Mouse (Mus musculus): ENCODE results near the gene Lrrc26. TPM values are rescaled to one million over a fixed set of nuclear protein-coding genes. Genes with fewer than 3 reads are reported as not detected.
"Not testable (repeated sequence)": the region's sequence is repeated elsewhere in the genome, so short reads cannot be mapped to it uniquely, and the experiment has no call there.

Gene Lrrc26
- total RNA-seq (2021): not detected
- long read RNA-seq, experiment 1: 0 reads
- long read RNA-seq, experiment 2: 0 reads

DNA sequence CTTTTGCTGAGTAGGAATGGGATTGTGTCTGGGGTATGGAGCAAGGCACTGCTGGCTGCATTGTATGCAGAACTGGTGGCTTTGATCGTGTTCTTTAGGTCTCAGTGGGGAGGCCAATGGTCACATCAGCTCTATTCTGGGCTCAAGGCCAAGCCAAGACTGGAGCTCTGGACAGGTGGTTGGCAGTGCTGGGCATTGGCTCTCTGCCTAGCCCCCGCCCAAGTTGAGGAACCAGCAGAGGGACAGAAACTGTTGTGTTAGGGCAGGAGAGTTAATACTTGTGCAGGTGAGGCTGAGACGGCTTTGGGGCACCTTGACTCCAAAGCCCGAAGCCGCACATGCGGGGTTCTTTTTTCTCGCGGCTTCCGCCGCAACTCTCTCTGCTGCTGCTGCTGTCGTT is at the start of gene Lrrc26:
Gene Lrrc26 (plus strand): TSS at position 265 of the 400 bp plus-strand sequence.
- DNase-seq: peak; percentile 70
- TF ChIP-seq CTCF (IDR thresholded peaks at IDR 0.05): no peak
- peak within 1 kb of the TSS; percentile 66 for H3K4me3 ChIP-seq

DNA sequence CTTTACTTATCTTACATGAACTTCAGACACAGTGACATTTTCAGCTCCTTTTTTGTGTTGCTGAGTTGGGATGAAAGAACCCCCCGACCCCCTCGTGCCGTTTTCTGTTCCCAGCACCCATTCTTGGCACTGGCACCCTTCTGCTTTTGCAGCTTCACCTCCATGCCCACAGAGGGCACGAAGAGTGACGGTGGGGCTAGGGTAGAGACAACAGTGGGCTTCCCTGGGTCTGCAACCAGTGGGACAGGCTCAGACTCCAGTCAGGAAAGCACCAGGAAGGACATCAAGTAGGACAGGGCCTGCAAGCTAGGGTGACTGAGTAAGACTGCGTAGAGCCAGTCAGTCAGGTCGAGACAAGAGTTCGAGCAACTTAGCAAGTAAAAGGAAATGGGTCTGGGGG is 49.4 kb upstream of the Lrrc26 start:
- Histone ChIP-seq H3K4me3 (peak overlapping the region; percentile 65), H3K27ac (peak overlapping the region; percentile 71)
- no peak for TF ChIP-seq CTCF (IDR thresholded peaks at IDR 0.05)
- intact Hi-C loops (cut with DNase I): no loop called here
- DNase-seq: no peak

More for the DNA sequence above, at the start of gene Lrrc26:
- intact Hi-C loops (cut with DNase I): loop anchor here (5.0 kb wide), 2 partner anchors 62 to 162 kb away; no protein-coding TSS in a partner anchor
- peak within 1 kb of the TSS; percentile 48; the same call in 1 of the 2 replicates for H3K27ac ChIP-seq

DNA sequence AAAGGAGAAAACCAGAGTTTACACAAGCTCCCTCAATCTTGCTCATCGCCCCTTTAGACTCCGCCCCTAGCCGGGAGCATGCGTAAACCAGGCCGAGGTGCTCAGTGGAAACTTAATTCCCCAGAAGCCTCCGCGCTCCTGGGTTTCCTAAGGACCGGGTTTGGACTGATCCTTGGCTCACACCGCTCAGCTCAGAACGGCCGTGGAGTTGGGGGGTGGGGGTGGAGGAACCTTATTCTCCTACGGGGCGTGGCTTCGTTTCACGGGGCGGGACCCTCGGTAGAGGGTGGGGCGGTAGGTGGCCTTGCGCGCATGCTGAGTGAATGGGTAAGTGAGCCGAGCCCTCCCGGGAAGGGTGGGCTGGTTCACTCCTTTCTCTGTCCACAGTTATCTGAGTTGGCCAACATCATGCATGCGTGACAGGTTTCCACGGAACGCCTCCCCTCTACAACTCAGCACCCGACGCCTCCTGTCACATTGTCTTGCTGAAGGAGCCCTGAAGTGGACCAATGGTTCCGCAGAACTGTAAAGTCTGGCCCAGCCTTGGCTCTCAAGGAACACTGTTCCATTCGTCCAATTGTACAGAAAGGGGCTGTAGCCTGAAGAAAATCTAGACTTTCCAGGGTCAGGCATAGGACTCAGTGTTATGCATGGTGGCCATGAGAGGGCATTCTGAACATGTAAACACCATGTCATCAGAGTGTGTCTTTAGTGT is 48.8 kb upstream of the Lrrc26 start:
- no peak for TF ChIP-seq CTCF (IDR thresholded peaks at IDR 0.05)

DNA sequence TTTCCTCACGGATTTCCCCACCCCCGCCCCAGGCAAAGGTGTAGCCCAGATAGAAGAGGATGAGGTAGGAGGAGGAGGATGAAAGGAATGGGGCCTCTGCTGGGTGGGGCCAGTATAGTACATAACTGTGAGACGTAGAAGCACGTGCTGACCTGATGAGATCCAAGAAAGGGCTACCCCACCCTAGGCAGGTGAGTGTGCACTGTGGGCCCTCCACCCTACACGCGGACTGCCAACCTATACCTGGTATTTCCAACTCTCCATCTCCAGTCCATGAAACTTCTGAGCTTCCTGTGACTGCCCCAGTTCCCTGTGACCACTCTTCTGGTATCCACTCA is 48.3 kb upstream of the Lrrc26 start:
- DNase-seq: no peak
- no peak for TF ChIP-seq CTCF (IDR thresholded peaks at IDR 0.05)
- intact Hi-C loops (cut with DNase I): no loop called here
- Histone ChIP-seq H3K4me3 (peak overlapping the region; percentile 65), H3K27ac (no peak overlapping the region)

More for the DNA sequence above, 48.8 kb upstream of the Lrrc26 start:
- Histone ChIP-seq H3K4me3 (peak overlapping the region; percentile 65), H3K27ac (peak overlapping the region; percentile 71)
- peak; percentile 80 for DNase-seq
- intact Hi-C loops (cut with DNase I): no loop called here

DNA sequence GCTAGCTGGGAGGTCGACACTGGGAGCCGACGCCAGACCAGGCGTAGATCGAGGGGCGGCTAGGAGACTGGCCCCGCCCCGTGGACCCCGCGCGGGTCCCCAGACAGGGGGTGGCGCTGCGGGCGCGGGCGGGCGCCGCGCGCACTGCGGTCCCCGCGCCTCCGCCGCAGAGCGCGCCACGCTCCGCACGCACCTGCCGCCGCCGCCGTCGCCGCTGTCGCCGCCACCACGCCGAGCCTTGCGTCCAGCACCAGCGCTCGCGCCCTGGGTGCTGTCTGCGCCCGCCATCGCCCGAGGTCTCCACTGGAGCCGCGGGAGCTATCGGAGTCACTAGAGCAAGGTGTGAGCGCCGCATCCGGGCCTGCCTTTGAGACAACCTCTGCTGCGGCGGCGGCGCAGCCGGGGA is 47.6 kb upstream of the Lrrc26 start, which contains the start of the genes Rnf208 and Cysrt1:
Gene Rnf208 (plus strand): TSS at position 155 of the 406 bp plus-strand sequence.
Gene Cysrt1 (minus strand): TSS at position 352 of the 406 bp plus-strand sequence.
- Histone ChIP-seq H3K4me3 (peak within 1 kb of the TSS; percentile 65), H3K27ac (peak within 1 kb of the TSS; percentile 71)
- intact Hi-C loops (cut with DNase I): no loop called here
- DNase-seq: no peak
- no peak for TF ChIP-seq CTCF (IDR thresholded peaks at IDR 0.05)

DNA sequence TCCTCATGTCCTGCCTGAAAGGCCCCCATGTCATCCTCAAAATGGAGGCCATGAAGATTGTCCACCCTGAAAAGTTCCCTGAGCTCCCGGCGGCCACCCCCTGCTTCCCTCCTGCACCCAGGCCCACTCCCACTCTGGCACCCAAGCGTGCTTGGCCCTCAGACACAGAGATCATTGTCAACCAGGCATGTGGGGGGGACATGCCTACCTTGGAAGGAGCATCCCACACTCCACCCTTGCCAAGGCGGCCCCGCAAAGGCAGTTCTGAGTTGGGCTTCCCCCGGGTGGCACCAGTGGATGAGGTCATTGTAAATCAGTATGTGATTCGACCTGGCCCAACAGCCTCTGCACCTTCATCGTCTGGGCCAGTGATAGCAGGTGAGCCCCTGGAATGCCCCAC is 46.4 kb upstream of the Lrrc26 start:
- Histone ChIP-seq H3K4me3 (no peak overlapping the region), H3K27ac (no peak overlapping the region)
- TF ChIP-seq CTCF (IDR thresholded peaks at IDR 0.05): no peak
- DNase-seq: no peak
- intact Hi-C loops (cut with DNase I): no loop called here

DNA sequence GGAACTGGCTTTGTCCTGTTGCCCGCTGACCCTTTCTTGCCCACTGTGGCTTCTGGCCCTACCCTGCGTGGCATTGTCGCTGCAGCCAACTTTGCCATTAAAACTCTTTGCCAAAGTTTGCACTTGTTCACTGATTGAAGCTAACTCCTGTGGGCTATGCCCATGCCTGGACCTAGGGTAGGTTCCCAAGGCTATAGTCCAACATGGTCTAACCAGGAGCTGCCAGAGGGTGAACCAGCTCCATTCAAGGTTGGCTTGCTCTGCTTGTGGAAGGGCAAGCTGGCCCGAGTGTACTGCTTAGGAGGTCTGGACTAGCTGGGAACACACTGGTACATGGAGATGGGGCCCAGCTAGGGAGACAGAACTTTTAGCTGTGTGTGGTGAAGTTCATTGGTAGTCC is 45.6 kb upstream of the Lrrc26 start:
- no peak for DNase-seq
- intact Hi-C loops (cut with DNase I): no loop called here
- TF ChIP-seq CTCF (IDR thresholded peaks at IDR 0.05): no peak
- H3K4me3 ChIP-seq: no peak overlapping the region
- H3K27ac ChIP-seq: no peak overlapping the region

DNA sequence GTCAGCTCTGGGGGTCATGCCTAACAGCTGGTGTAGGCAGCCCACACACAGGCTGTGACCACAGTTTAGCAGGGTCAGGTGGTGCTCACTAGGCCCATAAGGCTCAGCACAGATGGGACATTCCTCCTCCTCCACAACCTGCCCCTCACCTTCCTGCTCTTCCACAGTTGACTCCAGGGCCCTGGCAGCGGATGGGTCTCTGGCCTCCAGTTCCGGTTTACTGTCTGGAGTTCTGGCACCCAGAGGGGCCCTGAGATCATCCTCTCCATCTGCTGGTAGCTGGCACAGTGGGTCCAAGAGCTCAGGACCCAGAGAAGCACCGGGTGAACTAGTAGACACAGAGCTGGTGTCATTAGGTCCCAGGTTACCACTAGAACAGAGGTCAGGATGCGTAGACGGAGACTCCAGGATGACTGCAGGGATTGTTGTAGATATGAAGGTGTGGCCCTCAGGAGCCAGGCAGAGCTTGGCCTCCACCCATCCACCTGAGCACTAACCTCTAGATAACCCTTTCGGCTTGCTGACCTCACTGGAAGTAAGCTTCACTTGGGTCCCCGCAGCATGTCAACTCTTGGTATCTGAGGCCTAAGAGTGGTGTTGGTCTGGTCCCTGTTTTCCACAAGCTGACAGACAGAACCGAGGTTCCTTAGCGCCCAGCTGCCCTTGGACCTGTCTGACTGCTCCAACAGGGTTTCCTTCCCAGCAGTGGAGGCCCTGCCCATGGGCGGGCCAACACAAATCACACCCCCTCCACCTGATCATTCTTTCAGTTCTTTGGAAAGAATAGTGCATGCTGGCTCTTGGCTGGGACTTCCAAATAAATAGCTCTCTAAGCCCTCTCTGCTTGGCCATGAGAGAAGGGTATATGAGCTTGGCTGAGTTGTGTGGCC is 43.3 kb upstream of the Lrrc26 start, which contains the start of gene AL732309.1:
Gene AL732309.1 (minus strand): TSS at position 681 of the 890 bp plus-strand sequence.
- no peak for DNase-seq
- intact Hi-C loops (cut with DNase I): no loop called here
- TF ChIP-seq CTCF (IDR thresholded peaks at IDR 0.05): no peak
- Histone ChIP-seq H3K4me3 (no peak within 1 kb of the TSS), H3K27ac (no peak within 1 kb of the TSS)

DNA sequence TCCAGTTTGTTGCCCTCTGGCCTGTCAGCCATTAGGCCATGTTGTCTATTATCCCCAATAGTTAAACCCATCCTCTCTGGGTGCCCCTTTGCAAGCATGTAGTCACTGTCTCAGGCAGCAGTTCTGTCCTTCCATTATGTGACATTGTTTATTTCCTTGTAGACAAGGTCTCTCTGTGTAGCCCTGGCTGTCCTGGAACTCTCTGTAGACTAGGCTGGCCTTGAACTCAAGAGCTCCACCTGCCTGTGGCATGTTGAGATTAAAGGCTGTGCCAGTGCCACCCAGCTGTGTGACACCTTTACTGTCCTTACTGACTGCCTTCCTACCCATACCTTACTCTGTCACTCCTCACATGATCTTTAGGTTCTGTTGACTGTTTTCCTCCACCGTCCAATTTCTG is 37.4 kb upstream of the Lrrc26 start:
- no peak for DNase-seq
- peak; percentile 38 for TF ChIP-seq CTCF (IDR thresholded peaks at IDR 0.05)
- H3K27ac ChIP-seq: no peak overlapping the region
- intact Hi-C loops (cut with DNase I): loop anchor here (10.0 kb wide), 1 partner anchor 128 kb away; no protein-coding TSS in a partner anchor
- no peak overlapping the region for H3K4me3 ChIP-seq

DNA sequence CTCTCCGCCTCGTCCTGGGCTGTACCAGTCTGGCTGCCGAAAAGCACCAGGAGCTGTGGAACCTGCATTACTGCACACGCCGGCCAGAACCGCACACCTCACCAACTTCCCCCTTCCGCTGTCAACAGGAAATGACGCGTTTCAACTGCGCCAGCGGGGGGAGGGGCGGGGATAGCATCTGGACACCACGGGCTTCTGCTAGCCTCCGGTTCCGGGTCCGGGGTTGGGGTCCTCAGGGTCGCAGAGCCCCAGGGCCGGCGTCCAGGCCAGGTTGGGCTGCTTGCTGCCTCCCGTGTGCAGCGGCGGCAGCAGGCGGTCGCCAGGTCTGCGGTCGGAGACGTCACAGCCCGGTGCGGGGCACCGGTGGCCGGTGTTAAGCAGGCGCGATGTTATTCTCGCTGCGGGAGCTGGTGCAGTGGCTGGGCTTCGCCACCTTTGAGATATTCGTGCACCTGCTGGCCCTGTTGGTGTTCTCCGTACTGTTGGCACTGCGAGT is 34.4 kb upstream of the Lrrc26 start, which contains the start of gene Tmem203:
Gene Tmem203 (plus strand): TSS at position 156 of the 496 bp plus-strand sequence.
- no peak for TF ChIP-seq CTCF (IDR thresholded peaks at IDR 0.05)
- peak; percentile 89 for DNase-seq
- peak within 1 kb of the TSS; percentile 86 for H3K4me3 ChIP-seq
- intact Hi-C loops (cut with DNase I): loop anchor here (1.0 to 10.0 kb wide), 4 partner anchors 27 to 131 kb away; partner anchors contain the start of gene Man1b1
- H3K27ac ChIP-seq: peak within 1 kb of the TSS; percentile 97

DNA sequence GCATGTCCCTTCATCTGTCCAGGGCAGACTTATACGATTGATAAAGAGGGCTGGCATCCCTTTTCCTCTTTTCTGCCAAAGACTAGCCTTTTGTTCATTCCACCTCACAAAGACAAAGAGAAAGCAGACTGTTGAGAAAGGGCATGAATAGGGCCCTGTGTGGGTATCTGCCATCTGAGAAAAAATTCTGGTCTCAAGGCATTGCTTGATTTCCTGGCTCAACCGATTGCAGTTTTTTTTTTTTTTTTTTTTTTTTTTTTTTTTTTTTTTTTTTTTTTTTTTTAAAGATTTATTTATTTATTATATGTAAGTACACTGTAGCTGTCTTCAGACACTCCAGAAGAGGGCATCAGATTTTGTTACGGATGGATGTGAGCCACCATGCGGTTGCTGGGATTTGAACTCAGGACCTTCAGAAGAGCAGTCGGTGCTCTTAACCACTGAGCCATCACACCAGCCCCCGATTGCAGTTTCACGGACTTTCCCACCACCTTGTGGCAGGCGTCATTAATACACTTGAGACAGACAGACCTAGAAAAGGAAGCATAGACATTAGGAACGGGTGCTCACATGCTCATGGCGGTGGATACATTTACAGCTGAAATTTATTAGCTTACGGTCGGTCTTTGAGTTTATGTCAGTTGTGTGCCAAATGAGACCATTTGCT is 33.1 kb upstream of the Lrrc26 start:
- not testable (repeated sequence) for DNase-seq
- Histone ChIP-seq H3K4me3 (peak overlapping the region; percentile 86), H3K27ac (peak overlapping the region; percentile 97)
- TF ChIP-seq CTCF (IDR thresholded peaks at IDR 0.05): peak; percentile 36
- intact Hi-C loops (cut with DNase I): loop anchor here (5.0 to 10.0 kb wide), 2 partner anchors 76 to 132 kb away; partner anchors contain the start of gene Man1b1

DNA sequence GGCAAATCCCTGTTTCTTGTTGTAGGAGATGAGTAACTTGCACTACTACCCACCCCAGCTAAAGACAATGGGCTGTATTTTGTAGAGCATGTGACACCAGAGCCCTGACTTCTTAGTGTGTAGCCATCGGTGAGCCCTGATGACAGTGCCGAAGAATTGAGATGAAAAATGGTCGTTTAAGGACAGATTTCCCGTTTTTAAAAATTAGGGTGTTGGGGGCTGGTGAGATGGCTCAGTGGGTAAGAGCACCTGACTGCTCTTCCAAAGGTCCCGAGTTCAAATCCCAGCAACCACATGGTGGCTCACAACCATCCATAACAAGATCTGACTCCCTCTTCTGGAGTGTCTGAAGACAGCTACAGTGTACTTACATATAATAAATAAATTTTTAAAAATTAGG is 32.5 kb upstream of the Lrrc26 start:
- H3K4me3 ChIP-seq, H3K27ac ChIP-seq, DNase-seq: not testable (repeated sequence)
- intact Hi-C loops (cut with DNase I): loop anchor here (5.0 to 10.0 kb wide), 2 partner anchors 75 to 132 kb away; partner anchors contain the start of gene Man1b1

All from gastrocnemius, adult 2 months (tissue).